Mouse (Mus musculus) neural tube, embryonic 14.5 days (tissue): Measurements from ENCODE around the gene Fasl. TPM values are rescaled to one million over a fixed set of nuclear protein-coding genes. Genes with fewer than 3 reads are reported as not detected.

Source experiments
- ATAC-seq: fragments of 200-750 bp; cut with Nextera tagmentation; 2 replicates; pipeline ENCODE4 v1.8.0; 2017; ENCODE audit warnings: low read depth, mild to moderate bottlenecking, moderate TSS enrichment, moderate library complexity
- H3K27ac ChIP-seq: fragments of 300-500 bp; sonication (generic); 2 replicates; pipeline ENCODE4 v1.5.1; 2014; ENCODE audit warnings: low read depth, mild to moderate bottlenecking, control low read depth, low read length, moderate library complexity, mixed read lengths
- H3K27me3 ChIP-seq: fragments of 300-500 bp; sonication (generic); 2 replicates; pipeline ENCODE4 v1.6.1; 2014; ENCODE audit warnings: low read length; ENCODE audit not compliant: control insufficient read depth, insufficient read depth
- H3K36me3 ChIP-seq: fragments of 300-500 bp; sonication (generic); 2 replicates; pipeline ENCODE4 v1.6.1; 2014; ENCODE audit warnings: low read length, mixed read lengths; ENCODE audit not compliant: control insufficient read depth, insufficient read depth
- H3K4me1 ChIP-seq: fragments of 300-500 bp; sonication (generic); 2 replicates; pipeline ENCODE4 v1.6.1; 2014; ENCODE audit warnings: low read length; ENCODE audit not compliant: control insufficient read depth, insufficient read depth
- H3K4me2 ChIP-seq: fragments of 300-500 bp; sonication (generic); 2 replicates; pipeline ENCODE4 v1.6.1; 2014; ENCODE audit warnings: mild to moderate bottlenecking, low read depth, low read length, control low read depth
- H3K4me3 ChIP-seq: fragments of 300-500 bp; sonication (generic); 2 replicates; pipeline ENCODE4 v1.5.1; 2014; ENCODE audit warnings: low read depth, low read length, control low read depth, mixed read lengths
- H3K9ac ChIP-seq: fragments of 300-500 bp; sonication (generic); replicated peaks from 2 replicates; pipeline ENCODE4 v1.6.1; 2014; ENCODE audit warnings: low read depth, mild to moderate bottlenecking, control low read depth, low read length, mixed read lengths
- H3K9me3 ChIP-seq: fragments of 300-500 bp; sonication (generic); 2 replicates; pipeline ENCODE4 v1.6.1; 2016; ENCODE audit warnings: low read length; ENCODE audit not compliant: control insufficient read depth
- WGBS: fragments of 180-500 bp; shearing (Covaris S2); extraction: QIAGEN DNeasy Blood & Tissue Kit; methylation state at CpG from one replicate; pipeline ENCODE4 v1.1.7; 2014; 5-methylcytosine and 5-hydroxymethylcytosine counted together
- polyA plus RNA-seq: library from polyadenylated mRNA; unstranded; fragments of >200 nt; fragmentation: Nextera tagmentation; extraction: Ambion mirVana; gene quantifications from 2 replicates; pipeline ENCODE4 v1.2.1, GENCODE M21; 2014

Fasl gene
- 0.27 and 0.40 TPM in 2 replicates for polyA plus RNA-seq

DNA sequence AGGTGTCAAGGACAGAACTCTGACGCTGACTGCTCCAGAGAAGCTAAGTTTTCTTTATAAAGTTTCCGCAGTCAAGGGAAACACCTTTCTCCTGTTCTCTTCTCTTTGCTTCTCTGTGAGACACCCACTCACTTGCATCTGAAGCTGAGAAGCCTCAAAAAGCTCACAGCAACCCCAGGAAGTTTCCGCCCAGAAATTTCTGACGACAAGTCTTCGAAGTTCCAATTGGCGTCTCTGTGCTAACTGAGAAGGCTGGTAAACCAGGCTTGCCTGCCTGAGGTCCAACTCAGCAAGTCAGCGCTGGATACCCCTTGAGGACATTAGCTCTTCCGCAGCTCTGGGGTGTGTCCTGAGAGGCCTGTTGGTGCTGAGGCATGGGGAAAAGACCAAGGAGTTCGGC lies at the start of gene Fasl:
Fasl (minus strand) TSS at position 157 of the 400 bp plus-strand sequence.
- Histone ChIP-seq H3K4me3 (no peak within 1 kb of the TSS), H3K9me3 (no peaks in the 10 kb centered on the region), H3K27me3 (no peaks in the 10 kb centered on the region), H3K4me2 (no peak within 1 kb of the TSS), H3K27ac (no peak within 1 kb of the TSS), H3K36me3 (no peaks in the 10 kb centered on the region), H3K9ac (no peak within 1 kb of the TSS), H3K4me1 (no peaks in the 10 kb centered on the region)
- WGBS: 87% methylated on average over 9 of the region's 9 CpGs
- ATAC-seq: no peak

- no peak for ATAC-seq
- 96% methylated on average over 2 of the region's 2 CpGs for WGBS
These were observed 38.4 kb upstream of the Fasl start for GRCm38 (mm10) chr1:161826677-161827076.

GRCm38 (mm10) chr1:161809428-161809827 lies 21.1 kb upstream of the Fasl start:
- Histone ChIP-seq H3K27ac (no peak overlapping the region), H3K4me3 (no peak overlapping the region), H3K4me2 (no peak overlapping the region), H3K9me3 (no peaks in the 10 kb centered on the region), H3K27me3 (no peaks in the 10 kb centered on the region), H3K9ac (no peak overlapping the region), H3K36me3 (no peaks in the 10 kb centered on the region), H3K4me1 (no peaks in the 10 kb centered on the region)
- WGBS: 92% methylated on average over 5 of the region's 5 CpGs
- no peak for ATAC-seq

More at GRCm38 (mm10) chr1:161826677-161827076, 38.4 kb upstream of the Fasl start:
- no peak overlapping the region for H3K4me3 ChIP-seq
- H3K4me2 ChIP-seq: no peak overlapping the region
- H3K27ac ChIP-seq: no peak overlapping the region
- no peaks in the 10 kb centered on the region for H3K9me3 ChIP-seq
- H3K9ac ChIP-seq: no peak overlapping the region
- peaks cover 11% of the 10 kb centered on the region; the same call in 1 of the 2 replicates for H3K36me3 ChIP-seq
- H3K4me1 ChIP-seq: no peaks in the 10 kb centered on the region
- no peaks in the 10 kb centered on the region for H3K27me3 ChIP-seq

DNA sequence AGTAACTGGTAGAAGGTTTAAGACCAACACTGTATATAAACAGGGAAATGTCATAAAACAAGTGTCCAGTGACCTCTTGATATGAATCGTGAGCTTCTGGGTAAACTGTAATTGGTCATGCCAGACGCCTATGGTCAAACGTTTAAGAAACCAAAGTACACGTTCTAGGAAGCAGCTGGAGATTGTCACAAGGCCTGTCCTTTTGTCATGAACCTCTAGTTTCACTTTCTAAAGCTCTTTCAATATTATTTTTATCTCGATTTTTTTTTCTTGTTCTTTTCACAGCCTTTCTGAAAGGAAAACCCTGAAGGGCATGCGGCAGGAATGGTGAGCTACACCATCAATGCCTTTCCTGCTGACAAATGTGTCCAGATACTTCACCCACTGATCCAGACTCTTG lies 20.7 kb upstream of the Fasl start:
- Histone ChIP-seq H3K4me1 (no peaks in the 10 kb centered on the region), H3K27ac (no peak overlapping the region), H3K9me3 (no peaks in the 10 kb centered on the region), H3K36me3 (no peaks in the 10 kb centered on the region), H3K4me2 (no peak overlapping the region), H3K9ac (no peak overlapping the region), H3K4me3 (no peak overlapping the region), H3K27me3 (no peaks in the 10 kb centered on the region)
- no peak for ATAC-seq
- 86% methylated on average over 6 of the region's 6 CpGs for WGBS

DNA sequence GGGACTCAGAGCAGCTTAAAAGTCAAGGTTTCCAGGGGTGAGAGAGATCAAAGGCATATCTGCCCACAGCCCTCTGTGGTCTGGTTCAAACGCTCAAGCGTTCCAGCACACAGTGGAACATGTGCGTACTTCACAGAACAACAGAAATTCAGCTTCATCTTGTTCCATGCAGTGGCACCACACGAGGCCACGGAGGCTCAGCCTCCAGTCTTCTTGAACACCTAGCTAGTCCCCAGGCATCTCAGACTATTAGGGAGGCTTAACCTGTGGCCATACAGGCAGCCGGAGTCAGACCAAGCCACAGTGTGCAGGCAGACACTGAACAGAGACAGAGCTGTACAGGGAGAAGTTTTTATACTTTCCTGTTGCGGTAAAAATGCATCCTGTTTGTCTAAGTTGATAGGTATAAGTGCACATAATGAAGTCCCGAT lies 16.3 kb upstream of the Fasl start:
- no peaks in the 10 kb centered on the region for H3K27me3 ChIP-seq
- no peaks in the 10 kb centered on the region for H3K36me3 ChIP-seq
- no peak overlapping the region for H3K9ac ChIP-seq
- H3K9me3 ChIP-seq: no peaks in the 10 kb centered on the region
- no peak overlapping the region for H3K4me3 ChIP-seq
- 92% methylated on average over 8 of the region's 8 CpGs for WGBS
- no peaks in the 10 kb centered on the region for H3K4me1 ChIP-seq
- H3K4me2 ChIP-seq: no peak overlapping the region
- H3K27ac ChIP-seq: no peak overlapping the region
- no peak for ATAC-seq

GRCm38 (mm10) chr1:161801321-161801720 lies 13.0 kb upstream of the Fasl start:
- no peaks in the 10 kb centered on the region for H3K27me3 ChIP-seq
- 95% methylated on average over 2 of the region's 2 CpGs for WGBS
- no peak overlapping the region for H3K4me2 ChIP-seq
- no peak for ATAC-seq
- H3K27ac ChIP-seq: no peak overlapping the region
- H3K9me3 ChIP-seq: no peaks in the 10 kb centered on the region
- H3K36me3 ChIP-seq: no peaks in the 10 kb centered on the region
- H3K4me1 ChIP-seq: no peaks in the 10 kb centered on the region
- H3K9ac ChIP-seq: no peak overlapping the region
- H3K4me3 ChIP-seq: no peak overlapping the region

- Histone ChIP-seq H3K9me3 (no peaks in the 10 kb centered on the region), H3K27me3 (no peaks in the 10 kb centered on the region), H3K4me3 (no peak overlapping the region), H3K27ac (no peak overlapping the region), H3K9ac (no peak overlapping the region), H3K4me1 (no peaks in the 10 kb centered on the region), H3K4me2 (no peak overlapping the region), H3K36me3 (no peaks in the 10 kb centered on the region)
- no peak for ATAC-seq
These were observed 12.0 kb upstream of the Fasl start for GRCm38 (mm10) chr1:161800256-161800655.

DNA sequence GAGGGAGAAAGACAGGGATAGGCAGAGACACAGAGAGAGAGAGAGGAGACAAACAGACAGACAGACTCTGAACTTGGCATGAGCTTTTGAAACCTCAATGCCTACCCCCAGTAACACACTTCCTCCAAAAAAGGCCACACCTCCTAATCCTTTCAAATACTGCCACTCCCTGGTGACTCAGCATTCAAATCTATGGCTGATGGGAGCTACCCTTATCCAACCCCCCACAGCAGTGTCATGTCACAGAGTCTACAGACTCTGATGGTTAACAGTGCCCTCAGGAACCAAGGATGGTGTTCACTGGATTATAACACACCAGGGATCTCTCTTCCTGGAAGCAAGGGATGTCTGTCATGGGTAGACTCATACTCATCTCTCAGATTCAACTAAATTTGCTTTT lies 11.5 kb upstream of the Fasl start:
- H3K27me3 ChIP-seq: no peaks in the 10 kb centered on the region
- H3K4me2 ChIP-seq: no peak overlapping the region
- no peak for ATAC-seq
- H3K4me3 ChIP-seq: no peak overlapping the region
- no peaks in the 10 kb centered on the region for H3K9me3 ChIP-seq
- no peaks in the 10 kb centered on the region for H3K4me1 ChIP-seq
- no peak overlapping the region for H3K9ac ChIP-seq
- no peaks in the 10 kb centered on the region for H3K36me3 ChIP-seq
- no peak overlapping the region for H3K27ac ChIP-seq

- no peak overlapping the region for H3K27ac ChIP-seq
- no peak overlapping the region for H3K4me3 ChIP-seq
- whole genome bisulfite sequencing: 95% methylated on average over 3 of the region's 3 CpGs
- no peaks in the 10 kb centered on the region for H3K4me1 ChIP-seq
- no peak overlapping the region for H3K4me2 ChIP-seq
- ATAC-seq: no peak
- no peaks in the 10 kb centered on the region for H3K36me3 ChIP-seq
- no peak overlapping the region for H3K9ac ChIP-seq
- H3K27me3 ChIP-seq: no peaks in the 10 kb centered on the region
- H3K9me3 ChIP-seq: no peaks in the 10 kb centered on the region
These were observed 10.6 kb upstream of the Fasl start for GRCm38 (mm10) chr1:161798866-161799265.
